Mouse (Mus musculus) hindbrain, postnatal 0 days (tissue): ENCODE data around the gene Snrpg. TPM values are rescaled to one million over a fixed set of nuclear protein-coding genes. Genes with fewer than 3 reads are reported as not detected.

Experiments
- ATAC-seq: fragments of 200-750 bp; cut with Nextera tagmentation; 2 replicates; pipeline ENCODE4 v1.8.0; 2017; ENCODE audit warnings: mild to moderate bottlenecking, moderate TSS enrichment, moderate library complexity
- DNase-seq: peaks from one replicate; pipeline ENCODE4 v3.0.0-alpha.2; 2015; ENCODE audit warnings: low spot score
- H3K27ac ChIP-seq: fragments of 300-500 bp; sonication (generic); 2 replicates; pipeline ENCODE4 v1.5.1; 2014; ENCODE audit warnings: mild to moderate bottlenecking
- H3K27me3 ChIP-seq: fragments of 300-500 bp; sonication (generic); 2 replicates; pipeline ENCODE4 v1.6.1; 2014; ENCODE audit warnings: low read length, mixed read lengths; ENCODE audit not compliant: insufficient read depth
- H3K36me3 ChIP-seq: fragments of 300-500 bp; sonication (generic); 2 replicates; pipeline ENCODE4 v1.6.1; 2014; ENCODE audit warnings: low read length, mixed read lengths; ENCODE audit not compliant: insufficient read depth
- H3K4me1 ChIP-seq: fragments of 300-500 bp; sonication (generic); 2 replicates; pipeline ENCODE4 v1.6.1; 2014; ENCODE audit warnings: antibody characterized with exemption, low read length, mixed read lengths; ENCODE audit not compliant: insufficient read depth
- H3K4me2 ChIP-seq: fragments of 300-500 bp; sonication (generic); 2 replicates; pipeline ENCODE4 v1.6.1; 2014; ENCODE audit warnings: low read depth, mild to moderate bottlenecking, low read length, moderate library complexity, mixed read lengths
- H3K4me3 ChIP-seq: fragments of 300-500 bp; sonication (generic); 2 replicates; pipeline ENCODE4 v1.5.1; 2014; ENCODE audit warnings: low read length
- H3K9ac ChIP-seq: fragments of 300-500 bp; sonication (generic); replicated peaks from 2 replicates; pipeline ENCODE4 v1.6.1; 2014; ENCODE audit warnings: mild to moderate bottlenecking, low read length, moderate library complexity, mixed read lengths
- H3K9me3 ChIP-seq: fragments of 300-500 bp; sonication (generic); 2 replicates; pipeline ENCODE4 v1.6.1; 2016; ENCODE audit warnings: low read length, mixed read lengths
- CTCF ChIP-seq: IDR thresholded peaks from 2 replicates; pipeline ENCODE4 v1.5.1; 2016; ENCODE audit warnings: antibody characterized with exemption, control low read depth, low read depth
- WGBS: fragments of 180-500 bp; shearing (Covaris S2); extraction: QIAGEN DNeasy Blood & Tissue Kit; methylation state at CpG from one replicate; pipeline ENCODE4 v1.1.7; 2014; 5-methylcytosine and 5-hydroxymethylcytosine counted together
- polyA plus RNA-seq: library from polyadenylated mRNA; unstranded; fragments of >200 nt; fragmentation: Nextera tagmentation; extraction: Ambion mirVana; gene quantifications from 2 replicates; pipeline ENCODE4 v1.2.1, GENCODE M21; 2015
- total RNA-seq: library from RNA; depleted of rRNA; stranded (reverse); fragments of >200 nt; gene quantifications from 2 replicates; pipeline ENCODE4 v1.2.3, GENCODE M21; 2014; rRNA removed

The Snrpg gene
- 45.1 and 48.1 TPM in 2 replicates for total RNA-seq
- 278 and 289 TPM in 2 replicates for polyA plus RNA-seq

DNA sequence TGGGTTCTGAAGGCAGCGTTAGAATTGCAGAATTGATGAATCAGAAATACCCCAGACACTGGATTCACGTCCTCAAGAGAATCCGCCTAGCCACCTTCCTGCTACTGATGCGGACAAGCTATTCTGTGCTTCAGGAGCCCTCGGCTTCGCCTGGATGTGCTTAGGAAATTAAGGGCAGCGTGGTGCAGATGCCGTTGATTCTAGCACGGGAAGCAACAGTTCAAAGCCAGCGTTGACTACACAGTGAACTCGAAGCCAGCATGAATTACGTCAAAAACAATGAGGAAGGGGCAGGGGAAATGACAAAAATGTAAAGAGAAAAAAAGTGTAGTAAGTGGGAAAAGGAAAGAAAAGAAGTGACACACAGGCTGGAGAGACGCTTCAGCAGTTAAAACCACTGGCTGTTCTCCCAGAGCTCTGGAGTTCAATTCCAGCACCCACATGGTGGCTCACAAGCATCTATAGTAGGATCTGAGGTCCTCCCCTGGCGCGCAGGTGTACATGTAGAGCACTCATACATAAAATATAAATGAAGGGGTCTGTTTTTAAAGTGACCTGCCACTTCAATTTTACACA, at the start of gene Snrpg:
Snrpg (plus strand) TSS at position 541 of the 576 bp plus-strand sequence.
- H3K27ac ChIP-seq, result peak within 1 kb of the TSS; percentile 83
- no peak for TF ChIP-seq CTCF
- WGBS, result 12% methylated on average over 15 of the region's 15 CpGs
- peak within 1 kb of the TSS; percentile 80 for H3K9ac ChIP-seq
- H3K4me2 ChIP-seq, result peak within 1 kb of the TSS; percentile 87
- H3K4me3 ChIP-seq, result peak within 1 kb of the TSS; percentile 83
- H3K4me1 ChIP-seq, result peaks cover 20% of the 10 kb centered on the region; the same call in 1 of the 2 replicates
- H3K36me3 ChIP-seq, result no peaks in the 10 kb centered on the region
- no peak for ATAC-seq
- peak; percentile 9 for DNase-seq
- H3K27me3 ChIP-seq, result no peaks in the 10 kb centered on the region
- no peaks in the 10 kb centered on the region for H3K9me3 ChIP-seq

DNA sequence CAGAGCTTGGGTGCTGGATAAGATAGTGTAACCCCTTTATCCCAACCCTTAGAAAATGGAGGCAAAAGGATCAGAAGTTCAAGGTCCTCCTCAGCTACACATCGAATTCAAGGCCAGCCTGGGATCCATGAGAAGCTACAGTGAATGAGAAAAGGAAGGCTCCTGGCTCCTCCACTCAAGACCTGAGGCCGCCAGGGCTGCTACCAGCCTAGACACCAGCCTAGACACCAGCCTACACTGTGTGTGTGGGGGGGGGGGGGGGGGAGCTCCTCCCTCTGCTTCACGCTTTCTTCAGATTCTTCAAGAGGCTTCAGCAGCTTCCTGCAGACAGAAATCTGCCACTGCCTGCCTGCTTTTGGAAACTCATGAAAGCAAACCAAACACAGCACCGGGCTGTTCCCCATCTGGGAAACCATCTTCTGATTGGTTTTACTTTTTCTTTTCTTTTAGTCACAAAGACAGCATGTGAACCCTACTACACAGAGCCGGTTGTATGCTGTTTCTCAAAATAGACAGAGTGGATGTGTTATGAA, 49.0 kb upstream of the Snrpg start:
- no peak for TF ChIP-seq CTCF
- no peak overlapping the region for H3K27ac ChIP-seq
- no peaks in the 10 kb centered on the region for H3K36me3 ChIP-seq
- DNase-seq, result no peak
- H3K4me3 ChIP-seq, result no peak overlapping the region
- no peak overlapping the region for H3K9ac ChIP-seq
- no peaks in the 10 kb centered on the region for H3K4me1 ChIP-seq
- no peaks in the 10 kb centered on the region for H3K27me3 ChIP-seq
- no peak overlapping the region for H3K4me2 ChIP-seq
- no peak for ATAC-seq
- no peaks in the 10 kb centered on the region for H3K9me3 ChIP-seq
- 80% methylated on average over 5 of the region's 5 CpGs for WGBS

DNA sequence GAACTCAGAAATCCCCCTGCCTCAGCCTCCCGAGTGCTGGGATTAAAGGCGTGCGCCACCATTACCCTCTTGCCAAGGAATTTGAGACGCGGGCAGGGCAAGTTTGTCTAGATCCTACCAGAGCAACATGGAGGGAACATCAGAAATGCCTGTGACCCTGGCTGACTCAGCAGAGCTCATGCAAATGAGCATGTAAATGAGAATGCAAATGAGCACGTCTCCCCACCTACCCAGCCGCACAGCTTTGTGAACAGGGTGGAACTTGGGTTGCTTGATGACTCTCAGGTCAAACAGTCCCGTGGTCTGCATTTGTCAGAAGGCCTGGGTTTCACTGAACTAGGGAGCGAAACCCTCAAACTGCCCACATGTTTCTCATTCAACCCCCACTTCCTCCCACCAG, 48.1 kb upstream of the Snrpg start:
- Histone ChIP-seq H3K27ac (no peak overlapping the region), H3K27me3 (no peaks in the 10 kb centered on the region), H3K4me1 (no peaks in the 10 kb centered on the region), H3K4me2 (no peak overlapping the region), H3K9me3 (no peaks in the 10 kb centered on the region), H3K36me3 (no peaks in the 10 kb centered on the region), H3K9ac (no peak overlapping the region), H3K4me3 (no peak overlapping the region)
- ATAC-seq (no peak), DNase-seq (no peak)
- no peak for TF ChIP-seq CTCF
- WGBS, result 77% methylated on average over 9 of the region's 9 CpGs

DNA sequence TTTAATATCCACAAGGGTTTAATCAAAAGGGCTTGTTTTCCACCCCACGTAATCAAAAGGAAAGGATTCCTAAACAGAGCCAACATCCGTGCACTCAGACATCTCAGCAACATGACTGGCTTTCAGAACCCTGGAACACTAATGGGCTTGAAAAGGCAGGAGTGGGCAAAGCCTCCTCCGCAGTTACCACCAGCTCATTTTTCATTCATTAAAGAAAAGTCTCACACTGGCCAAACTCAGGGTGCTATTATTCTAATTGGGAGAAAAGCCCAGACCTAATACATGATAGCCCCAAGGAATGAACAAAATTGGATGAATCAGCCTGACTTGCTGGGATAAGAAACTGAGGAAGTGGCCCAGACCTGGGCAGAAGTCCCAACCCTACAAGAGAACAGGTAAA, 46.7 kb upstream of the Snrpg start:
- no peak overlapping the region for H3K27ac ChIP-seq
- no peaks in the 10 kb centered on the region for H3K36me3 ChIP-seq
- H3K27me3 ChIP-seq, result no peaks in the 10 kb centered on the region
- 62% methylated on average over 3 of the region's 3 CpGs for WGBS
- no peak overlapping the region for H3K9ac ChIP-seq
- ATAC-seq, result no peak
- TF ChIP-seq CTCF, result no peak
- no peaks in the 10 kb centered on the region for H3K9me3 ChIP-seq
- no peaks in the 10 kb centered on the region for H3K4me1 ChIP-seq
- no peak overlapping the region for H3K4me2 ChIP-seq
- no peak overlapping the region for H3K4me3 ChIP-seq
- no peak for DNase-seq

DNA sequence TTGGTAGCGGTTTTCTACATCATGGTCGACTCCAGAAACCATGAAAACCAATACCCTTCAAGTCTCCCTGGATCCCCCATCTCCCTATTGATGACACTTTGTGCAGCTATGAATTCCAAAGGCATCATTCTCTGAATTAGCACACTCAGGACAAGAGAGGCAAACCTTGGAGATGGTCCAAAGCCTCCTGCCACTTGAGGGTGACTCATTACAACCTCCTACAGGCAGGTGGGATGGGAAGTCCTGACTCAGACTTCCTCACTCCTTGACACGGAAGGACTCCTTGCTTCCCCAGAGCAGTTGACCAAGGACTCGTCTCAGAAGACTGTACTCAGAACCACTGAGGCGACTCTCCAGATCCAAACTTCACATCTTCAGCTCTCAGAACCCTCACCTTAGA, 45.5 kb upstream of the Snrpg start:
- no peak overlapping the region for H3K27ac ChIP-seq
- H3K4me1 ChIP-seq, result no peaks in the 10 kb centered on the region
- ATAC-seq (no peak), DNase-seq (no peak)
- no peaks in the 10 kb centered on the region for H3K36me3 ChIP-seq
- H3K9ac ChIP-seq, result no peak overlapping the region
- no peak overlapping the region for H3K4me3 ChIP-seq
- no peaks in the 10 kb centered on the region for H3K27me3 ChIP-seq
- TF ChIP-seq CTCF, result no peak
- 86% methylated on average over 5 of the region's 5 CpGs for WGBS
- H3K4me2 ChIP-seq, result no peak overlapping the region
- no peaks in the 10 kb centered on the region for H3K9me3 ChIP-seq

DNA sequence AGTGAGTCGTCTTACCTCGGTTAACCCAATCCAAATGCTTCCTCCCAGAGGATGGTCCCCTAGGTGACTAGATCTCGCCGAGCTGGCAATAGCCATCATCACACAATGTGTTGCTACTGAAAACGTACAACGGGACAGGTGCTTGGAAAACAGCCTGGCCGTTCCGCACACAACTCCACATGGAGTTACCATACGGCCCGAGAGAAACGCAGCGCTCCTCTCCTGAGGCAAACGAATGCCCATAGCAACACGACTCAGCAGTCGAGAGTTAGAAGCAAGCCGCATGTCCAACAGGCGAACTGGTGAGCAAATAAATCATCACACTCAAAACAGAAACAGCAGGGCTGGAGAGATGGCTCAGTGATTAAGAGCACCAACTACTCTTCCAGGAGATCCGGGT, 44.2 kb upstream of the Snrpg start:
- no peak overlapping the region for H3K27ac ChIP-seq
- H3K4me1 ChIP-seq, result no peaks in the 10 kb centered on the region
- TF ChIP-seq CTCF, result no peak
- no peak overlapping the region for H3K4me2 ChIP-seq
- H3K9me3 ChIP-seq, result no peaks in the 10 kb centered on the region
- H3K27me3 ChIP-seq, result no peaks in the 10 kb centered on the region
- H3K4me3 ChIP-seq, result no peak overlapping the region
- 89% methylated on average over 18 of the region's 18 CpGs for WGBS
- ATAC-seq (no peak), DNase-seq (no peak)
- no peak overlapping the region for H3K9ac ChIP-seq
- H3K36me3 ChIP-seq, result no peaks in the 10 kb centered on the region

DNA sequence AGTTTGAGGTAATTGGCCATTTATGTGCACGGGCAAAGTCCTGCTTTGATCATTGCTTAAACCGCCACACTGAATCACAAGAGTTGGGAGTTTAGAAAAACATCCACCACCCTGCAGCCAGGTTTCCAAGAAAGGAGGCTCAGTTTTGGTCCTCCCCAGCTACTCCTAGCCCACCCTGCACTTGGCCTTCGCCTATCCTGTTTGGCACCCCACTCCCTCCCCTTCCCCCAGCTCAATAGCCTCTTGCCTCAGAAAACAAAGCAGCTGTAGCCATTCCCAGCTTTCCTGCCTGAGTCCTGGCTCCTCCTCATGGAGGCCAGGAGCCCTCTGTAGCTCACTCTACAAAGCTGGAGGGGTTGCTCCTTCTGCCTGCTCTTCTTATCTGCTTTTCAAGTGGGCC, 42.7 kb upstream of the Snrpg start:
- no peak for ATAC-seq

More for the DNA sequence above, 42.7 kb upstream of the Snrpg start:
- Histone ChIP-seq H3K4me2 (no peak overlapping the region), H3K27me3 (no peaks in the 10 kb centered on the region), H3K4me3 (no peak overlapping the region), H3K4me1 (no peaks in the 10 kb centered on the region), H3K36me3 (no peaks in the 10 kb centered on the region), H3K9me3 (no peaks in the 10 kb centered on the region), H3K9ac (no peak overlapping the region), H3K27ac (no peak overlapping the region)
- TF ChIP-seq CTCF, result no peak
- WGBS, result 71% methylated on average over 3 of the region's 3 CpGs
- no peak for DNase-seq
